Mouse (Mus musculus) right cerebral cortex, postnatal 10 days (tissue): ENCODE measurements around the gene C2cd6.

Experiments used
- DNase-seq, 2 experiments: peaks; one replicate each; pipeline ENCODE4 v3.0.0; 2021; ENCODE audit warnings: low spot score in 2 of 2

C2cd6 gene

GRCm38 (mm10) chr1:59094705-59095104 lies at the start of gene C2cd6:
TSS of gene C2cd6 (minus strand) at chr1:59094900.
- DNase-seq: no peak

DNA sequence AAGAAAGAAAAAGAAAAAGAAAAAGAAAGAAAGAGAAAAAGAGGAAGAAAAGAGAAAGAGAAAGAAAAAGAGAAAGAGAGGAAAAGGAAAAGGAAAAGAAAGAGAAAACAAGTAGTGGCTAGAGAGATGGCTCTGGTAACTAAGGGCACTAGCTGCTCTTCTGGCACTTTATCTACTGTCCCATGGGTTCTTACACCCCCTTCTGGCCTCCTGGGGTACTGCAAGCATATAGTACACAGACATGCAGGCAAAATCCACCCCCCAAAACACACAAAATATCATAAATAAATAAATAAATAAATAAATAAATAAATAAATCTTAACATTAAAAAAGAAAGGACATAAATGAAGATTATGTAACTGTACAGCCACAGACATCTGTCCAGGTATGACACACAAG lies 48.1 kb upstream of the C2cd6 start:
- DNase-seq: peak; percentile 41 to 46

GRCm38 (mm10) chr1:59134419-59134818 lies 39.7 kb upstream of the C2cd6 start:
- no peak for DNase-seq

DNA sequence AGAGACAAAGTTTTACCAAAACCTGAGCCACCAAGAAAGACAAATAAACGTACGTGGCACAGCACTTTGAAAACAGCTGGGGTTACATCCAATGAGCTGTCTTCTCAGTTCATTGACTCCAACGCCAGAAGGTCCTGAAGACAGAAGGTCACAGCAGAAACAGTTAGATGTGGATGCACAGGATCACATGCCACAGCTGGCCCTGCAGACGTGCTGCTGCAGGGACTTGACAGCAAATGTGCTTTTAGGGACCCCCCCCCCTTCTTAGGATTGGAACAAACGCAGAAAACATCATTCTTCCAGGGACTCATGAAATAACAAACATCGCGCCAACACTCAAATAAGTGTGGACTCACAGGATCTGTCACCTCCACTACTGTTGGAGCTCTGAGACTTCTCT lies 34.2 kb upstream of the C2cd6 start:
- DNase-seq: no peak

- no peak for DNase-seq
These were observed 30.9 kb upstream of the C2cd6 start for GRCm38 (mm10) chr1:59125558-59125957.

- DNase-seq: peak; percentile 96 to 97
These were observed 25.2 kb upstream of the C2cd6 start, which contains the start of gene Tmem237 for GRCm38 (mm10) chr1:59119720-59120457. TSS of gene Tmem237 (minus strand) at chr1:59120408.

DNA sequence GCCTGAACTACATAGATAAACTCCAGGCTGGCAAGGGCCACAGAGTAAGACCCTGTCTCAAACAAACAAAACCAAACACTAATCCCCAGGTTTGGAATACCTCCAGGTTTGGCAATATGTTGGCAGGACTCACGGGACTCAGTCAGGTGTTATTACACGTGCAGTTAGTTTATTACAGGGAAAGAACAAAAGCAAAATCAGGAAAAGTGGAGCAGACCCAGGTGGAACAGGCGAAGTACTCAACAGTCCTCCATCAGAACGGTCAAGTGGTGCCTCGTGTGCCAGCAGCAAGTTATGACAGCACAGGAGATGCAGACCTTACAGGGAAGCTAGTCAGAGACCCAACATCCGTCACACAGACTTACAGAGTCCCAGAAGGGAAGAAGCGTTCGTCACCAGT lies 15.8 kb upstream of the C2cd6 start:
- no peak for DNase-seq

DNA sequence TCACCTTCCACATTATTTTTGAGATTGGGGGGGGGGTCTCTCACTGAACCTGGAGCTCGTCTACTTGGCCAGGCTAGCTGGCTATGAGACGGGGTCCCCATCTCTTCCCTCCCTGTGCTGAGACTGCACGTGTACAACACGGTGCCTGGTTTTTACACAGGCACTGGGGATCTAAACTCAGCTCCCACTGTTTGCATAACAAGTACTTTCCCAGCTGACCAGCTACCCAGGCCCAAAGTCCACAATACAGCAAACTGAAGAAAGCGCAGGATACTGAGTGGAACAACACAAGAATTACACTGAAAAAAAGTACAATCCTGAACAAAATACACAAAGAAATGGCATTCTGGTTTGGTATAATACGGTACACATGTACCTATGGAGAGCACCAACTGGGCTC lies 7.4 kb upstream of the C2cd6 start:
- no peak for DNase-seq

DNA sequence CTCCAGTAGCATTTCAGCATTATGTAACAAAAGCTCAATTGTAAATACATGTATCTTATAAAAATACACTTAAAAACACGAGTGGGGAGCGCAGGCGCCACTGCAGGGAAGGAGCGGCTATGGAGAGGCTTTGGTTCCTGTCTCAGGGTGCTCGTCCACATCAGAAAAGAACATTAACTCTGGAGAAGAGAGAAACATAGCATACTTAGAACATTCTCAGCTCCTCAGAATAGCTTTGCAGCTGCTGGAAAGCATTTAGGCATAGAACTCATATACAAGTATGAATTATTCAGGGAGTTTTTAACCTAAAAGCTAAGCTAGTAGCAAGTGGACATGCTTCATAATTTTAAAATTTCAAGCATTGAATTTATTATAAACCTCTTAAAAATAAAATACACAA lies 6.3 kb upstream of the C2cd6 start:
- no peak for DNase-seq

GRCm38 (mm10) chr1:59070867-59071266 lies 23.8 kb downstream of the C2cd6 start:
- no peak for DNase-seq

GRCm38 (mm10) chr1:59067976-59068375 lies 26.7 kb downstream of the C2cd6 start:
- peak; percentile 28 to 35 for DNase-seq

DNA sequence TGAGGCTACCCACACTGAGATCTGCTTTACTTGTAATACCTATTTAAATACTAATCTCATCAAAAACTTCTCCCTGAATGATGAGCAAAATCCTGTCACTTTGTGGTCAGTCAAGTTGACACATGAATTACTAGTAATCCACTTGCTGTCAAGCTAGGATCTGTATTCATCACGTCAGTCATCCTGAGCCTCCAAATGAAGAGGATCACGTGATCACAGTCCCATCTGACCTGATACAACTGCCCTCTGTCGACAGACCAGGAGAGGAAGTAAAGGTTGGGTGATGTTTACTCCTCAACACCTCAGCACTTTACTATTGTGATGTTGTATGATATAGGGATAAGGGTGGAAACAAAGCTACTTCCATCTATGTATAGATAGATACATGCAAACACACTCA lies 31.0 kb downstream of the C2cd6 start:
- no peak for DNase-seq

DNA sequence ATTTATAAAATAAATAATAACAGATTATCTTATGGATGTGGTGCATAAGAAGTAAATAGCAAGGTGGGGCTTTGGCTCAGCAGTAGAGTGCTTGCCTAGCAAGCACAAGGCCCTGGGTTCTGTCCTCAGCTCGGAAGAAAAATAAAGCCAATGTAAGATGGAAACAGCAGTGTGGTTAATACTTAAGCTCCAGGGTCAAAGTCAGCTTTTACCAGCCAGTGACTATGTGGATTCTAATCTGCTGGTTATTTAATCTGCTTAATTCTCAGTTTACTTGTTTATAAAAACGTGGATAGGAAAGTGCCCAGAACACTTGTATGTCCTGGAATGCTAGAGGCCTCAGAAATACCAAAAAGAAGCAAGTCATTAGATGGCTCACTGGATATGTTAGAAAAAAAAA lies 37.7 kb downstream of the C2cd6 start:
- DNase-seq: no peak

- no peak for DNase-seq
These were observed 43.4 kb downstream of the C2cd6 start for GRCm38 (mm10) chr1:59051306-59051705.

- peak; percentile 22 to 32 for DNase-seq
These were observed 57.0 kb downstream of the C2cd6 start for GRCm38 (mm10) chr1:59037723-59038122.

DNA sequence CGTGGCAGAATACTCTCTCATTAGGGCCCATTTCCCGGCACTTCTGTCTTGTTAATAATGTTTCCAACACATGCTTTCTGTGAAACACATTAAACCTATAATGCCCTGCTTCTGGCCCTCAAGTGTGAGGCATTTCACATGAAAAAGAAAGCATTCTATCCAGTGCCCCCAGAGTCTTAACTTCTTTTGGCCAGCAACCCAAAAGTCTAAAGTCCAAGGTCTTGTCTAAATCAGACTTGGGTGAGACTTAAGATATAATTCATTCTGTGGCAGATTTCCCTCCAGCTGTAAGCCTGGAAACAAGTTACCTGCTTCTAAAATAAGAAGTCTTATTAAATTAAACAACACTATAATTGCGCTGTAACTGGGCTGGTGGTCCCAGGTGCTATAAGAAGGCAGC lies 73.1 kb downstream of the C2cd6 start:
- no peak for DNase-seq

GRCm38 (mm10) chr1:59009250-59009649 lies 85.5 kb downstream of the C2cd6 start:
- peak in 1 of 2 experiments; percentile 35 for DNase-seq
